Mouse (Mus musculus): ENCODE measurements around the gene Hmgcs1.
"Not testable (repeated sequence)": the region's sequence is repeated elsewhere in the genome, so short reads cannot be mapped to it uniquely, and the experiment has no call there.

Hmgcs1 gene

DNA sequence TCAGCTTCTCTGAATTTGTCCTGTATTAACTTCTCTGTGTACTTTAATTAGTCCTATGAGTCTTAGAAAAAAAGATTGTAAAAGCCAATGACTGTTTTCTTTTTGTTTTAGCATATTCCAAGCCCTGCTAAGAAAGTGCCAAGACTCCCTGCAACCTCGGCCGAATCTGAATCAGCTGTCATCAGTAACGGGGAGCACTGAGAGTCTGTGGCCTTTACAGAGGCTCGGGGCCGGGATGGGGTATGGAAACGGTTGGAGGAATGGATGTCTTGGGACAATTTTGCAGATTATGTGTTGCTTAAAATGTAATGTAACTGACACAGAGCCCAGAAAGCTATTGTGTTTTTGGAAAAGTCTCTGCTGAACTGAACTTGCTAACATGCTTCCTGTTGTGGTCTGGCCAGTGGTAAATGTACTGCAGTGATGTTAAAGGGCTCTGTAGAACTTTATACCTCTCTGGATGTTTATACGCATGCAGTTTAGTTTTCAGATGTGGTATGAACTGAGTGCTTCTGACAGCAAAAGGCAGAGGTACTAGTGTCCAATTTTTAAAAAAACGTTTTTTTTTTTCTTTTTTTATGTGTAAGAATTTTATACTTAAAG lies 16.2 kb downstream of the Hmgcs1 start:
- DNase-seq (ENCODE audit: low read depth), result not testable (repeated sequence)

DNA sequence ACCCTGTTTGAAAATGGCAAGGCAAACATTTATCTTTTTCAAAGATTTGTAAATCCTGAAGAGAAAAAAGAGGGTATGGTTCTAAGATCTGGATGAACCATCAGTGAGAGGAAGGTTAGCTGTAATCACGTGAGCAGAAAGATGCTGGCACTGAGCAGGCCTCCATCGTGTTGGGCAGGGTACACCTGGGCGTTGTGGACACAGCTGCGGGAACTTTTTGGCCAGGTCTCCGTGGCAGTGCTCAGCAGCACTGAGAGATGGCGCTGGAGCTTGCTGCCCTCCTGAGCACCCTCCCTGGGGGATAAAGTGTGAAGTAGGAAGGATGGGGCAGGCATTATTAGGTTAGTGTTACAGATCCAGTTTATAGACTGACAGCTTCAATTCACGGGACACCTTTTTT lies 16.8 kb downstream of the Hmgcs1 start:
- DNase-seq (ENCODE audit: low read depth), result no peak

DNA sequence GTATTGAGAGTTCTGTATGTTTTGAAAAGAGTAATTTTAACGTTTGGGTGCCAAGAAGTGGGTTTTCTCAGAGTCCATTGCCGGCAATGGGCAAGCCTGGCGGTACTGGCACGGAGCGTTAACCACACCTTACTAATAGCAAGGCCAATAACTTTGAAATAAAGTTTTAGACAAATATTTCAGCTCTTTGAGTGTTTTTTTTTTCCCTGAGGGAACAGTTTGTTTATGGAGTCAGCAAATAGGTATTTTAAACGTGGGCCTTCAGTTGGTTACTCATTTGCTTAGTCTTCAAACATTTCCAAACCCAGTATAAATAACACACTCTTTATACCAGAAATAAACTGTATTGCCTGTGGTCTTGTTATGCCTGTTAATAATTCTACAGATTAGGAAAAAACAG lies 17.7 kb downstream of the Hmgcs1 start:
- DNase-seq (ENCODE audit: low read depth), result no peak

DNA sequence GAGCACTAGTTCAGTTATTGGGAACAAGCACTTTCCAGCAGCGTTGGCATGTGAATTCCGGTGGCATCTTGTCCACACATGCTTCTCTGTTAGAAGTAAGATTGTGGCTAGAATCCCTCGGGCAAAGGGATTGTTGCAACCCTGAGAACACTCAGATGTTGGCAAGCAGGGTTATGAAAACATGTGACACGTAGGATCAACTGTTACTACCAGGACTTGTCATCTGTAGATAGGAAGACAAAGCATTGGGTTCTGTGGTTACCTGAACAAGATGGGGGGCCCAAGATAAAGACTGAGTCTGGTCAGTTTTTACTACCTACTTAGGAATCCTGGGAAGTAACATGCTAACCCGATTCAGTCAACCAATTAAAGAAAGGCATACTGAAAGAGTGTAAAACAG lies 18.8 kb downstream of the Hmgcs1 start:
- DNase-seq (ENCODE audit: low read depth), result no peak

DNA sequence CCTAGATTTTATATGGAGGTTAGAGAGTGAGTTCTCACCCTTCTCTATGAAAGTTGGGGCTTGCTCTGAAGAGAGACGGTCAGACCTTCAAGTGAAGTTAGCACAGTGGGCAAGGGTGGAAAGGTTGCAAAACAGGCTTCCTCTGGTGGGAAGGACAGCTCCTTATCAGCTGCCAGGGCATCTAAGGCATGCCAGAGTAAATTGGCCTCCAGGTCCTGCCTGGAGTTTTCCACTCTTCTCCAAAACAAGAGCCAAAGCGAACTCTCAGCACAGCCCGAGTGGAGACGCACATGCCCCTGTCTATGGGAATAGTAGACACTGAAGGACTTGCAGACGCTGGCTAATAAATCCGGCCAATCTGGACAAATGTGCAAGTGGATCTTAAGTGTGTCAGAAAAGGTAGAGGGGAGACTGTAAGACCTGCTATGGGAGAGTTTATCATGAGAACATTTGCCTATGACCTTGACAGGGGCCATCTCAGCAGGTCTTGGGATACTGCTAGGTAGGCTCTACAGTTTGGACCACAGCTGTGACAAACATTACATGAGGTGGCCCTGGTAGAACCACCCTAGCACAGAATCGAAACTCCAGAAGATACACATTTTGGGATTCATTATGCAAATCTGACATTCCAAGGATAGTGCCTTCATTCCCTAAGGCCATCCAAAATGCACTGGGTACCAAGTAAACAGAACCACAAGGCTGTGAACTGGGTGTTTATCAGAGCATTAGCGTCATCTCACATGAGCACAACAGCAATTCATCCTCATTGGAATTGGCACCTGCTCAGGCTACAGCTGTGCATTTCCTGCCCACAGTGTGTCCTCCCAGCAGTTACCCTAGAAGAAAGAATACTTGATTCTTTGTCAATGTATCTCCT lies 19.4 kb downstream of the Hmgcs1 start:
- DNase-seq (ENCODE audit: low read depth), result no peak

DNA sequence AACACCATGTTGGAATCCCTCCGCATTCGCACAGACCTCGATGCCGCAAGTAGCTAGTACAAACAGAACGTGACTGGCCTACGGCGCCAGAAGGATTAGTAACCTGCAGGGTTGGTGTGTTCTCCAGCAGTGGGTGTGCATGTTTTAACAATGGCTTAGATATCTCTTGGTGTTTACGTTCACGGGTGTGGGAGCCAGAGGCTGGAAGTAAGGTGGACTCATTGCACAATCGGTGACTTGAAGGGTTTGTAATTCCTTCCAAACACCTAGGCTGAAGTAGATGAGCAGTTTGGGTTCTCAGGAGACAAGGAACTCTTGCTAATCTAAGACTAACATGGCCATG lies 20.1 kb downstream of the Hmgcs1 start:
- DNase-seq (ENCODE audit: low read depth), result no peak

DNA sequence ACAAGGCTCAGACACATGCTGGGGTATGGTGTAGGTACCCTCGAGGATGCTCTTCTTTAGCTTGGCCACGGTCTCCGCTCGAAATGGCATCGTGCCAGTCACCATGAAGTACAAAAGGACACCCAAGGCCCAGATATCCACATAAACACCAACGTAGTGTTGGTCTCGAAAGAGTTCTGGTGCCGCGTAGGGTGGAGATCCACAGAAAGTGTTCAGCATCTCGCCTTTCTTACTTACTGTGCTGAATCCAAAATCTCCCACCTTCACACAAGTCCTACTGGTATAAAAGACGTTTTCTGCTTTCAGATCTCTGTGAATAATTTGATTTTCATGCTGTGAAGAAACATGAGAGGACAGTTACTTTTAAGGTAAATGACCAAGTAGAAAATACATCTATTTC lies 22.3 kb downstream of the Hmgcs1 start:
- no peak for DNase-seq (ENCODE audit: low read depth)

DNA sequence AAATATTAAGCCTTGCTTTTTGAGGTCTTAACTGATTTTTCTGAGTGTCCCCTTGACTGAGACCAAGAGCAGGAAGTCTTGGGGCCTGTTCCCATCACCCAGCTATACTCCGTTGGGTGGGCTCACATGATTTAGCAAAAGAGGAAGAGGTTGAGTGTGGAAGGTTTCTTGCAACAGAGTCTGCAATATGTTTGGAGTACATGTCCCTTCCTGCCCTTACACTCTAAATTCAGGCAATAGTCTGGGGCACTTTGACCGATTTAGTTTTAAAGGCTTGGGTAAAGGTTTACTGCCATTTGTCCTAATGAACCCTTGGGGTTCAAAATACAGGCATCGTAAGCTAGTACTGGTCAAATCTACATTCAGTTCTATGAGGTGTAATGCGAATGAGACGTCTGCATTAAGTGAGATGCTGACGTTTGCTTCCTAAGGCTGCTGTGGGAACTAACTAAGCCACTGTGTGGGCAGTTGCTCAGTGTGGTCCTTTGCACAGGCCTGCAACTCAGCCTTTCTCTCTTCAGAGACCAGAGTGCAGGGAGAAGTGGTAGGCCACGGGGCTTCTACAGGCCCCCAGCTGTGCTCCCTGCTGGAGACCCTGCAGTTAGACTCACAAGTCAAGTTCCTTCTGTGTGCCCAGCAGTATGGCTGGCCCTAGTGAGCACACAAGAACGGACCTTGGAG lies 23.1 kb downstream of the Hmgcs1 start:
- DNase-seq (ENCODE audit: low read depth), result no peak

DNA sequence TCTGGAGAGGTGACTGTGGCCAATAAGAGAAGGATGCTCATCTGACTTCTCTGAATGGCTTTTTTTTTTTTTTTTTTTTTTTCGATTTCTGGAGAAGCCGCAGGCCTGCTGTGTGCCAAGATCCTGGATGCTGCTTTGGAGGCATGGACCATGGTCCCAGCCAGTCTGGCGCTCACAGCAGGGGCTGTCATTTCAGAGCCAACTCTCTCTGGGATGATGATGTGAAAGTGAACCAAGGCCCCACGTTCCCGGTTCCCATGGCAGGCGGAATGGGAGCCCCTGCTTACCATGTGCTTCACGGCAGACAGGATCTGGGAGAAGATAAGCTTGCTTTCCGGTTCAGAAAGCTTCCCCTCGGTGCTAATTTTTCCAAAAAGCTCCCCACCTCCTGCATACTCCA lies 23.6 kb downstream of the Hmgcs1 start:
- DNase-seq (ENCODE audit: low read depth), result no peak

DNA sequence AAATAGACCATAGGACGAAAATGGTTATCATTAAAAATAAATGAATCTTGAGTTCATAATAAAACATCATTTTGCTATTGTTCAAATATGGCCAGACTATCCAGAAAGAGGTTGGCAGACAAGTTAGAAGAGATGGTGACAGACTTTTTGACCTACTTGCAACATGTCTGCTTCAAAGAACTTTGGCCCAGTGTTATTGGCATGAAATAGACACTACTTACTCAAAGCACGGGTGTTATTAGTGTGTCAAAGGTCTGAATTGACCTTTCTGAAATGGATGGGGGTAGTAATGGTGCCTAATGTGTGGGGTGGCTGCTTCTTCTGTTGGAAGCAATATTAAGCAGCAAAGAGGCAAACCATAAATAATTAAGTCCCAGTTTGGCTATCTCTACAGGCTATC lies 25.9 kb downstream of the Hmgcs1 start:
- no peak for DNase-seq (ENCODE audit: low read depth)

DNA sequence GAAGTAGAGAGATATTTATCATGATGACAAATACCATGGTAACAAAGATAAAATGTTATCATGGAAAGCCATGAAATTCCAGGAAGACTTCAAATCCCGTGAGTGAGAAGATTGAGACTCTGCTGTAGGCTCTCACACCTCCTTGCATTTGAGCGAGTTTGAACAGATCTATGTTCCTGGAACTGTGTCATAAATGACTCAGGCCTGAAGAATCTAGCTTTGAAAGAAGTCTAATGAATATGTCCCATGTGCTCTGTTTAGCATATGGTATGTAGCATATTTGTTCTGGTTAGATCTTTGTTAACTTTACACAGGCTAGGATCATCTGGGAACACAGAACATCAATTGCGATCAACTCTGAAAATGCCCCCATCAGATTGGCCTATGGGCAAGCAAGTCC lies 32.3 kb downstream of the Hmgcs1 start:
- DNase-seq (ENCODE audit: low read depth), result peak; percentile 71

DNA sequence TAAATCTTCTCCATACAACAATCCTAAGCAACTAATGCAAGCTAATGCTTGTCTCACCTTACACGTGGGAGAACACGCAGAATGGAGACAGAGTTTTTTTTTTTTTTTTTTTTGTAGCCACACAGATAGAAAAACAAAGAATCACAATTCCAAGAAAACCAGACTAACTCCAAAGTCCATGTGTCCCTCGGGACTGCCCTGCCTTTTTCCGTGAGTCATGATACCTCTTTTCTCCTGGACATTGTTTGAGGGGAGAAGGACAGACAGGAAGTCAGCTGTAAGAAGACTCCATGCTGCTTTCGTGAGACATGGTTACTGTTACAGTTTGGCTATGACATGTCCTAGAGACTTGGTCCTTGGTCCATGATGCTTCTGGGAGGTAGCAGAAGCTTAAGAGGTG lies 33.2 kb downstream of the Hmgcs1 start:
- DNase-seq (ENCODE audit: low read depth), result no peak

DNA sequence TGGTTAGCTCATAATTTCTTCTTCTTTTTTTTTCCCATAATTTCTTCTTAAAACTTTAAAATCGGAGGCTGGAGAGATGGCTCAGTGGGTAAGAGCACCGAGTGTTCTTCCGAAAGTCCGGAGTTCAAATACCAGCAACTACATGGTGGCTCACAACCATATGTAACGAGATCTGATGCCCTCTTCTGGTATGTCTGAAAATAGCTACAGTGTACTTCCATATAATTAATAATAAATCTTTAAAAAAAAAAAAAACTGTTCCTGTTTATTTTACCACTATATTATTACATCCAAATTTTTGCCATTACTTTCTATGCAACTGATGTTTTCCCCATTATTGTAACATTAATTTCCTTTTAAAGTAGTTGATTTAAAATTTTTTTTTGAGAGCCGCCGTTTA lies 34.4 kb downstream of the Hmgcs1 start:
- peak; percentile 58 for DNase-seq (ENCODE audit: low read depth)

DNA sequence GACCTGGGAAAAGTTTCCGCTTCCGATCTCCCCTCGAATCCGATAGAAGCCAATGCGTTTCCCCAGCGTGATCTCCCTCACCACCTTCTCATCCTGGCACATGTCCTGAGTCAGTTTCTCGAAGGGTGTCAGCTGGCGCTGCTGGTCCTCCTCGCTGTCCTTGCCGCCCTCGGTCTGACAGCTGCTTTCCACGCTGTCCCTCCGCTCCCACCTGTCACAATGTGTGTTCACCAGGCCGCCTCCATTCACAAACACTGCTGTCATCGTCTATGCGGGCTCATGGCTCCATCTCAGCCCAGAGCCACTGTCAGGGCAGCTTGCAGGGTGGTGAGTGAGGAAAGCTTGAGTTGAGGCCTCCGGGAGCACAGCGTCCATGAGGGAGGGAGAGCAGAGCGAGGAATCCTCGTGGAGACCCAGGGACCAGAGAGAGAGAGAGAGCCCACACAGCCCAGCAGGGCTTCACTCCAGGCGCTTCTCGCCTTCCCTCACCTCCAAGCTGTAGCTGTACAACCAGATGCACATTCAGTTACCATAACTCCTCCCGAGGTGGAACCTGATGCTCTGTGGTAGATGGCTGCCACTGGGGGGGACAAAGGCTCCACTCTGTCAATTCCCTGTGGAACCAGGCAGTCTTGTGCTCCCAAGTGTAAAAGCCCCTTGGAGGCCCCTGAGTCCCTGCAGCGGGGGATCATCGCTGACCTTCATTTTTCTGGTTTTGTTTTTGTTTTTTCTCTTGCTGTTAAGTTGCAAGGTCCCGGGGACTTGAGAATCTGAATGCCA lies 37.6 kb downstream of the Hmgcs1 start:
- DNase-seq (ENCODE audit: low read depth), result no peak

DNA sequence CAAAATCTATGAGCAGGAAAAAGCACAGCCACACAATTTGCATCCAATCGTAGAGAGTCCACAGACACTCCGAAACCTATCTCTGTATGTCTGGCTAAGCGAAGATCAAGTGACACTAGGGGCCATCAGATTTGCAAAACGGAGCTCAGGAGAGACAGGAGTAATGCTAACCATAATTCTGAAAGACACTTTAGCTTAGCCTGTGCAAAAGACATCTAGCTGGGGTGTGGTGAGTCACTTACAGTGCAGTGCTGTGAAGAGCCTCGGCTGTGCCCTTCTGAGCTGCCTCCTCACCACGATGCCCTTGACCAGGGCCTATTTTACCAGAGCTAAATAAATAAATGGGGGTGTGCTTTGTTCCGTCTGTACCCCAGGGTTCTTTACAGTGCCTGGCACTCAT lies 39.2 kb downstream of the Hmgcs1 start:
- no peak for DNase-seq (ENCODE audit: low read depth)

DNA sequence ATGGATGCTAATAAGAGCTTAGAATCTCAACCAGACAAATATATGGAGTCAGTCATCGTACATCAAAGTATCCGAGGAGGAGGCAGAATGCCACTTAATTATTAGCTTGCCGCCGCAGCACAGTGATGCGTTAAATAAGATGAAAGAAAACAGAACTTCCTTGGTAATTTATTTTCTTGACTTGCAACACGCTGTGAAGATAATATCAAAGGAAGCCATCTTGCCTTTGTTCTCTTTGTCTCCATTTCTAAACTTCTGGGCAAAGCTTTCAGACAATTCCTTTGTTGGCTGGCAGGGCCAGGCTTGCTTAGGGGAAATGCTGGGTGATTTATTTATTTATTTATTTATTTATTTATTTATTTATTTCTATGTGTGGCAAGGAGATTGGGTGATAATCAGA lies 41.3 kb downstream of the Hmgcs1 start:
- DNase-seq (ENCODE audit: low read depth), result no peak

DNA sequence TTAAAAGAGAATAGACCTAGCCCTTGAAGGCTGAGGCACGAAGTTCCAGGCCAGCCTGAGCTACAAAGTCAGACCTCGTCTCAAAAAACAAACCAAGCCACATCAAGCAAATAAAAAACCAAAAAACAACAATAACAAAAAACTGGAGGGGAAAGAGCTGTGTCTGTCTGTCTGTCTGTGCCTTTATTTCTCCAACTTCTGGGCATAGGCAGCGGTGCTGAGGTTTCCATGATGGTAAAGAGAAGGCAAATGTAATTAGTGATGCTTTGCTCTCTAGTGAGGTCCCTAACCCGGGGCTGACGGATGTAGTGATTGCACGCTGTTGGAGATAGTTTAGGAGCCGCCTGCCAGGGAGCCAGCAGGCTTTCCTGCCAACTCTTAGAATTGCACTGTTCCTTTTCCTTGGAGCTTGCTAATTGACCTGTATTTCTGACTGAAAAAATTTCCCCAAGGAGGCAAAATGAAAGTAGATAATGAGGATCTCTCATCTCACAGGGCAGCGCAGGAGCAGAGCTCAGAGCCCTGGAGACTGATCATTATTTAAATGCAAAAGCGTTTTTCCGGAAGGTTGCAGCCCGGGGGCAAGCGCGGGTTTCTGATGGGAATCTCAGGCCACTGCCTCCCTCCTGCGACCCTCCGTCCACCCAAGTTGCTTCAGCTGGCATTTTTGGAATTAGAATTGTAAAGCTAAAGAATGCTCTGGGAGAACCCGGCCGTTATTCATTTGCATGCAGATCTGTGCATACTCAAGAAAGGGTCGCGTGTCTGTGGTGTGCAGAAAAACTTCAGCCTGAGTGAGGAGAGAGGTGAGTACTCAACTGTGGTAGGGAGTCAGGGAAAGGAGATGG lies 51.4 kb downstream of the Hmgcs1 start:
- DNase-seq (ENCODE audit: low read depth), result no peak

DNA sequence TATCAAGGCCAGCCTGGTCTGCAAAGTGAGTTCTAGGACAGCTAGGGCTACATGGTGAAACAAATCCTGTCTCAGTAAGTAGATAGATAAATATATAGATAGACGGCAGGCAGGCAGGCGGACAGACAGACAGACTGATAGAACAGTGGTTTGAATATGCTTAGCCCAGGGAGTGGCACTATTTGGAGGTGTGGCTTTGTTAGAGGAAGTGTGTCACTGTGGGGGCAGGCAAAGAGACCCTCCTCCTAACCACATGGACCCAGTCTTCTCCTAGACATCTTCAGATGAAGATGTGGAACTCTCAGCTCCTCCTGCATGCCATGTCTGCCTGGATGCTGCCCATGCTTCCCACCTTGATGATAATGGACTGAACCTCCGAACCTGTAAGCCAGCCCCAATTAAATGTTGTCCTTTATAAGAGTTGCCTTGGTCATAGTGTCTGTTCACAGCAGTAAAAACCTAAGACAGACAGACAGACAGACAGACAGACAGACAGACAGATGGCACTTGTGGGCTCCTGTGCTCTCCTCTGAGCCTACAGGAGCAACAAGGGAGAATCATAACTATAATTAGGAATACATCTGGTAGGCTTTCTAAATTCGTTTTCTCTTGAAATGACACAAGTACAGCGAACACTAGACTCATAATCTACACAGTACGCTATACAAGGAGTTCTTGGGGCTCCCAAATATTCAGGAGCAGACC lies 52.7 kb downstream of the Hmgcs1 start:
- DNase-seq (ENCODE audit: low read depth), result no peak

DNA sequence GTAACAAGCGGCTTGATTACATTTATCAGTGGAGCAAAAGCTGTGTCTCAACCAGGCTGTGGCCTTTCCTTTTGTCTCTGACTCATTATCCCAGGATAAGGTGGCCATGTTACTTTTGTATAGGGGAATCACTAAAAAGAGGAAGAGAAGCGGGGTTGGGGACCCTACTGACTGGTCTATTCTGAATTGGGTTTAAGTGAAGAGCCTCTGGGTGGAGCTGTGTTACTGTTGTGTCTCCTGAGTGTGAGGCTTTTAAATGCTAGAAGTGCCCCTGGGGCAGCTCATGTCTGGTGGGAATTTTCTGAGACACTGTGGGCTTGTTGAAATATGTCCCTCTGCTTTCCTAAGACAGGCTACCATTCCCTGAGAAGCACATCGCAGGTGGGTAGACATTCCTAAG lies 53.3 kb downstream of the Hmgcs1 start:
- no peak for DNase-seq (ENCODE audit: low read depth)

DNA sequence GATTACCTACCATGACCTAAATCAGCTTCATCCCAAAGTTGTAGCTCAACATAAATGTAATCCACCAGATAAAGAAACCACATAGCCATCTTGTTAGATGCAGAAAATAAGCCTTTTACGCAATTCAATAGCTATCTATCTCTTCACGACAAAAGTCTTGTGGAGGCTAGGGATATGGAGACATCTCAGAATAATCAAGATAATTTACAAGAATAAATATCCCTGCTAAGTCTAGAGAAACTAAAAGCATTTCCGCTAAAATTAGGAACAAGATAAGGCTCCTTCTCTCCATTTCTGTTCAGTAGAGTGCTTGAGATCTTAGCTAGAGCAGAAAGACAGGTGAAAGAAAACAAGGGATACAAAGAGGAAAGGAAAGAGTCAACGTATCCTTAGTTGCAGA lies 56.8 kb downstream of the Hmgcs1 start:
- DNase-seq (ENCODE audit: low read depth), result no peak

Measured in NIH3T3 (cell line).